Mouse (Mus musculus) lung, embryonic 14.5 days (tissue): ENCODE measurements around the gene Krtcap2. TPM values are rescaled to one million over a fixed set of nuclear protein-coding genes. Genes with fewer than 3 reads are reported as not detected.

Experiments used
- ATAC-seq: fragments of 200-750 bp; cut with Nextera tagmentation; 2 replicates; pipeline ENCODE4 v1.8.0; 2017; ENCODE audit warnings: mild to moderate bottlenecking, moderate TSS enrichment, moderate library complexity; ENCODE audit not compliant: insufficient read depth
- DNase-seq: peaks from one replicate; pipeline ENCODE4 v3.0.0-alpha.2; 2015
- H3K27ac ChIP-seq: fragments of 300-500 bp; sonication (generic); 2 replicates; pipeline ENCODE4 v1.5.1; 2014; ENCODE audit warnings: low read depth, mild to moderate bottlenecking, moderate library complexity
- H3K27me3 ChIP-seq: fragments of 300-500 bp; sonication (generic); 2 replicates; pipeline ENCODE4 v1.6.1; 2014; ENCODE audit warnings: low read length, control low read depth; ENCODE audit not compliant: insufficient read depth
- H3K36me3 ChIP-seq: fragments of 300-500 bp; sonication (generic); 2 replicates; pipeline ENCODE4 v1.6.1; 2014; ENCODE audit warnings: control low read depth; ENCODE audit not compliant: insufficient read depth
- H3K4me1 ChIP-seq: fragments of 300-500 bp; sonication (generic); 2 replicates; pipeline ENCODE4 v1.6.1; 2014; ENCODE audit warnings: antibody characterized with exemption, control low read depth; ENCODE audit not compliant: insufficient read depth
- H3K4me2 ChIP-seq: fragments of 300-500 bp; sonication (generic); 2 replicates; pipeline ENCODE4 v1.6.1; 2014; ENCODE audit warnings: mild to moderate bottlenecking
- H3K4me3 ChIP-seq: fragments of 300-500 bp; sonication (generic); 2 replicates; pipeline ENCODE4 v1.5.1; 2014; ENCODE audit warnings: low read depth, low read length
- H3K9ac ChIP-seq: fragments of 300-500 bp; sonication (generic); 2 replicates; pipeline ENCODE4 v1.6.1; 2014
- H3K9me3 ChIP-seq: fragments of 300-500 bp; sonication (generic); 2 replicates; pipeline ENCODE4 v1.6.1; 2016; ENCODE audit warnings: low read depth, low read length, control low read depth
- CTCF ChIP-seq: IDR thresholded peaks from 2 replicates; pipeline ENCODE4 v1.5.1; 2016; ENCODE audit warnings: antibody characterized with exemption, low read depth
- WGBS: fragments of 180-500 bp; shearing (Covaris S2); extraction: QIAGEN DNeasy Blood & Tissue Kit; methylation state at CpG from one replicate; pipeline ENCODE4 v1.1.7; 2014; 5-methylcytosine and 5-hydroxymethylcytosine counted together
- polyA plus RNA-seq: library from polyadenylated mRNA; unstranded; fragments of >200 nt; fragmentation: Nextera tagmentation; extraction: Ambion mirVana; gene quantifications from 2 replicates; pipeline ENCODE4 v1.2.1, GENCODE M21; 2014

Krtcap2 gene
- polyA plus RNA-seq, 1 experiment from 2014 or later: 293 TPM

DNA sequence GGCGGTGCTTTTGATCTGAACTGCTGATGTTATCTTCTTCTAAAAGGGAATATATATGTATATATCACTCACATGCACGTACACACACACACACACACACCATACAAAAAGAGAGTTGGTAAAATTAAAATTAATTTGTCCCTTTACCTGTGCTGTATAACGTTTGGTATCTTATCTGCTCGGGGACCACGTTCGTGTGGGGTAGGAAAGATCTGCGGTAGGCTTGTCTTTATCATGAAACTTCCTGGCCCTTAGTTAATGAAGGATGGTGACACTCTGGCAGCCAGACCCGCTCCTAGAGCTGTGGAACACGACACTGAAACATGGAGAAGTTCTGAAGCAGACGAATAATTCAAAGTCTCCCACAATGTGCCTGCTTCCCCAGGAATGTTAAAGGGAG, 46.1 kb downstream of the Krtcap2 start:
- no peaks in the 10 kb centered on the region for H3K9me3 ChIP-seq
- H3K4me2 ChIP-seq: no peak overlapping the region
- DNase-seq: no peak
- no peak overlapping the region for H3K9ac ChIP-seq
- H3K27ac ChIP-seq: no peak overlapping the region
- no peaks in the 10 kb centered on the region for H3K27me3 ChIP-seq
- no peak for ATAC-seq
- no peaks in the 10 kb centered on the region for H3K4me1 ChIP-seq
- TF ChIP-seq CTCF: no peak
- H3K36me3 ChIP-seq: no peaks in the 10 kb centered on the region
- H3K4me3 ChIP-seq: no peak overlapping the region
- 48% methylated on average over 10 of the region's 10 CpGs for WGBS

DNA sequence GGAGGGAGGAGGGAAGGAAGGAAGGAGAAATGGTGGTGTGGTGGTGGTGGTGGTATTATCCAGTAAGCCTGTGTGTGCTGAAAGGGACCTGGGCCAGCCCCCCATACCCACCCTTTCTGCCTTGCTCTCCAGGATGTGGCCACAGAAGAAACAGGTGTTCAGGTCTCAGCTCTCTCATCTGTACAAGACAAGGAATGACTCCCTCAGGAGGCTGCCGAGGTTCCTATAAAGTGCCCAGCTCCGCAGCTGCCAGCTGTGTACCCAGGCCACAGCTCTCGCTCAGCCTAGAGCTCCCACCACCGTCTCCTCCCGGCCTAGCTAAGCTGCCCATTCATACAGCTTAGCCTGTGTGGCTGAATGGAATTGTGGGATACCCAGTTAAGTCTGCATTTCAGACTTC, 46.5 kb downstream of the Krtcap2 start:
- DNase-seq (no peak), ATAC-seq (no peak)
- 63% methylated on average over 5 of the region's 5 CpGs for WGBS
- Histone ChIP-seq H3K9me3 (no peaks in the 10 kb centered on the region), H3K27ac (no peak overlapping the region), H3K36me3 (no peaks in the 10 kb centered on the region), H3K4me3 (no peak overlapping the region), H3K4me1 (no peaks in the 10 kb centered on the region), H3K27me3 (no peaks in the 10 kb centered on the region), H3K4me2 (no peak overlapping the region), H3K9ac (no peak overlapping the region)
- TF ChIP-seq CTCF: no peak

DNA sequence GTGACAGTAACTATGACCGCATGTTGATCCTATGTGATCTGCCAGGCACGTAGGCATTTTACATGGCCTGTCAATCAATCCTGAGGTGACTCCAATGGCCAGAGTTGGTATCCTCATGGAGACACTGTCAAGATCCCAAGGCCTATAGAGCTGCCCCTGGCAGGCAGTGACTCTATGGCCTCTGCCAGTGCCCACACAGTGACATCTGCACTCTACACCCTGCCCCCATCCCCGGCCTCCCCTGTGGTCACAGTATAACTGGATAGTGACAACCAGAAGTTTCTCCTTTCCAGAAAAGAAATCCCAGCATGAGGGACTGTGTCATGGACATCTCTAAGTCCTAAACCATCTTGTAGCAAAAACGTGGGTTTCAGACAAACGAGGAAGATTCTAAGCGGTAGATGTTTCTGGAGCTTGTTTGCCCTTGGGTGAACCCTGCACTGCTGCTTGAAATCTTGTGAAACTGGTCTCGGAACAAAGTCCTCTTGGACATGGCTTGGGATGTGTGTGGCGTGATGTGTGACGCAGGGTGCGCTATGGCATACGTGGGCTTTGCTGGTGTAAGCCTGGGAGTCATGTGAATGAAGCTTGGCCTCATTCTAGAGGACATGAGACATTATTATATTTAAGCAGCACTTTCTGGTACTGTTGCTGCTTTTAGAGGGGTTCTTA, 47.6 kb downstream of the Krtcap2 start:
- H3K27ac ChIP-seq: no peak overlapping the region

GRCm38 (mm10) chr3:89294195-89294594, 48.4 kb downstream of the Krtcap2 start:
- Histone ChIP-seq H3K4me1 (no peaks in the 10 kb centered on the region), H3K4me3 (no peak overlapping the region), H3K4me2 (no peak overlapping the region), H3K9ac (no peak overlapping the region), H3K9me3 (no peaks in the 10 kb centered on the region), H3K27ac (no peak overlapping the region), H3K27me3 (no peaks in the 10 kb centered on the region), H3K36me3 (no peaks in the 10 kb centered on the region)
- DNase-seq (no peak), ATAC-seq (no peak)
- WGBS: 63% methylated on average over 5 of the region's 5 CpGs
- TF ChIP-seq CTCF: no peak

More for the DNA sequence above, 47.6 kb downstream of the Krtcap2 start:
- Histone ChIP-seq H3K4me3 (no peak overlapping the region), H3K4me2 (no peak overlapping the region), H3K27me3 (no peaks in the 10 kb centered on the region), H3K36me3 (no peaks in the 10 kb centered on the region), H3K4me1 (no peaks in the 10 kb centered on the region), H3K9me3 (no peaks in the 10 kb centered on the region), H3K9ac (no peak overlapping the region)
- TF ChIP-seq CTCF: no peak
- 82% methylated on average over 11 of the region's 11 CpGs for WGBS
- no peak for ATAC-seq
- no peak for DNase-seq

DNA sequence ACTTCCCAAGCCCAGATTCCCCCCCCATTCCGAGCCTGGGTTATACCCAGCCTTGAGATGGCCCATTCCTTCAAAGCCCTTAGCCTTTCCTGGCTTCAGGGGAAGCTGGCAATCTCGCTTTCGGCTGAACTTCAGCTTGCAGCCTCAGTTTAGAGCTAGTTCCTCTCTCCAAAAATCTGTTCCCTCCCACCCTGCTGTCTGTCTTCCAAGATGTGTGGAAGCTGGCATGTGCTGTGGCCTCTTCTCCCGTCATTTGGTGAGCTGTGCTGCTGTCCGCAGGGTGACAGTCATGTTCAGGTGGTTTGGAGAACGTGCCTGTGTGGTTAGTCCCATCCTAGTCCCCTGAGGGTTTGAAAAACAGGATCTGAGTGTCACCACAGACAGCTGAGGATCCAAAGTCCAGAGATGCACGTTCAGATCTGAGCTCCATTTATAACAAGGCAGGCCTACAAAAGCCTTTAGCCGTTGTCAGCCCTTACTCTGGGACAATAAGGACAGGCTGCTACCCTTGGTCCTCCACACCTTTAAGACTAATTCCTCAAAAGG, 50.0 kb downstream of the Krtcap2 start:
- Histone ChIP-seq H3K9ac (no peak overlapping the region), H3K36me3 (no peaks in the 10 kb centered on the region), H3K4me3 (no peak overlapping the region), H3K9me3 (no peaks in the 10 kb centered on the region), H3K4me1 (no peaks in the 10 kb centered on the region), H3K4me2 (no peak overlapping the region), H3K27me3 (no peaks in the 10 kb centered on the region), H3K27ac (no peak overlapping the region)
- ATAC-seq (no peak), DNase-seq (no peak)
- WGBS: 81% methylated on average over 8 of the region's 8 CpGs
- no peak for TF ChIP-seq CTCF

- DNase-seq (peak; percentile 30), ATAC-seq (no peak)
- no peak for TF ChIP-seq CTCF
- Histone ChIP-seq H3K9ac (no peak overlapping the region), H3K4me2 (no peak overlapping the region), H3K27ac (no peak overlapping the region), H3K9me3 (no peaks in the 10 kb centered on the region), H3K27me3 (no peaks in the 10 kb centered on the region), H3K4me1 (no peaks in the 10 kb centered on the region), H3K36me3 (no peaks in the 10 kb centered on the region), H3K4me3 (no peak overlapping the region)
- 74% methylated on average over 11 of the region's 11 CpGs for WGBS
Measured at GRCm38 (mm10) chr3:89296761-89297396, 51.1 kb downstream of the Krtcap2 start.

- 77% methylated on average over 6 of the region's 6 CpGs for whole genome bisulfite sequencing
- ATAC-seq (no peak), DNase-seq (no peak)
- Histone ChIP-seq H3K27me3 (no peaks in the 10 kb centered on the region), H3K27ac (no peak overlapping the region), H3K4me1 (no peaks in the 10 kb centered on the region), H3K4me2 (0 out of 2 replicates have a peak overlapping the region, but pooled peaks have one; percentile 52), H3K9ac (no peak overlapping the region), H3K4me3 (no peak overlapping the region), H3K9me3 (no peaks in the 10 kb centered on the region), H3K36me3 (no peaks in the 10 kb centered on the region)
- TF ChIP-seq CTCF: no peak
Measured at GRCm38 (mm10) chr3:89298908-89299307, 53.1 kb downstream of the Krtcap2 start.
